Mouse (Mus musculus) layer of hippocampus, adult 18-20 months (tissue): ENCODE results near the gene Mpzl3. TPM values are rescaled to one million over a fixed set of nuclear protein-coding genes. Genes with fewer than 3 reads are reported as not detected.

Experiments
- DNase-seq, 2 experiments: peaks; one replicate each; pipeline ENCODE4 v3.0.0; 2022; ENCODE audit warnings: low spot score in 2 of 2
- total RNA-seq, 2 experiments: library from RNA; stranded (reverse); gene quantifications; 2 replicates each; pipeline ENCODE4 v1.2.3; 2021

The Mpzl3 gene
- total RNA-seq, 2 experiments from 2014 or later: 4.2 to 5.7 TPM

DNA sequence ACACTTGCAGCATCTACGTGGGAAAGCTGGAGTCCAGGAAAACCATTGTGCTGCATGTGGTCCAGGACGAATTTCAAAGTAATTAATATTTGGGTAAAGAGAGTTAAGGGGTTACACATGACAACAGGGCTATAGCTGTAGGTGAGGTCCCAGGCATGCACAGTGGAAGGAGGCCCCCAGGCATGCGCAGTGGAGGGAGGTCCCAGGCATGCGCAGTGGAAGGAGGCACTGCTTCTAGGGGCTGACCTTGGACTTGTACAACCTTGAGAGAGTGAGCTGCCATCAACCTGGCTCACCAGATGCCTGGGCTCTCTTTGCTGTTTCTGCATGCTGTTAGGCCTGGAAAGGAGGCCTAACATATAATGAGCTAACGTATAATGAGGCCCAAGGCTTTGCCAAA, 42.9 kb downstream of the Mpzl3 start:
- no peak for DNase-seq

GRCm38 (mm10) chr9:45098426-45098825, 43.4 kb downstream of the Mpzl3 start:
- no peak for DNase-seq

DNA sequence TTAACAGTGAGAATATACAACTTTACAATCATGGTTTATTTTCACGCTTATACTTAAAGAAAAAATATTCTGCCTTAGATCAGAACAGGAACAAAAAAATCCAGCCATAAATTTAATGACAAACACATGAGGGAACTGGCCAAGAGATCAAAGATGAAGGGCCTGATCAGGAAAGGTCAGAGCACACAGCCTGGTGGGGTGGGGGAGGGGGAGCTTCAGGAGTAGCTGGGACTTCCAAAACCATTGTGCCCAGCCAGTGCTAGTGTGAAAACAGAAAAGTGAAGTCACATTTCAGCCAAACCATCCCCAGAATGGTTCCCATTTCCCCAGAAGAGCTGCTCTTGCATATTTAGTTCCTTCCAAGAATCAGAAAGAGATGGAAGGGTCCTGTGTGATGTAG, 47.5 kb downstream of the Mpzl3 start:
- no peak for DNase-seq

GRCm38 (mm10) chr9:45103211-45103979, 48.4 kb downstream of the Mpzl3 start:
- DNase-seq: no peak

DNA sequence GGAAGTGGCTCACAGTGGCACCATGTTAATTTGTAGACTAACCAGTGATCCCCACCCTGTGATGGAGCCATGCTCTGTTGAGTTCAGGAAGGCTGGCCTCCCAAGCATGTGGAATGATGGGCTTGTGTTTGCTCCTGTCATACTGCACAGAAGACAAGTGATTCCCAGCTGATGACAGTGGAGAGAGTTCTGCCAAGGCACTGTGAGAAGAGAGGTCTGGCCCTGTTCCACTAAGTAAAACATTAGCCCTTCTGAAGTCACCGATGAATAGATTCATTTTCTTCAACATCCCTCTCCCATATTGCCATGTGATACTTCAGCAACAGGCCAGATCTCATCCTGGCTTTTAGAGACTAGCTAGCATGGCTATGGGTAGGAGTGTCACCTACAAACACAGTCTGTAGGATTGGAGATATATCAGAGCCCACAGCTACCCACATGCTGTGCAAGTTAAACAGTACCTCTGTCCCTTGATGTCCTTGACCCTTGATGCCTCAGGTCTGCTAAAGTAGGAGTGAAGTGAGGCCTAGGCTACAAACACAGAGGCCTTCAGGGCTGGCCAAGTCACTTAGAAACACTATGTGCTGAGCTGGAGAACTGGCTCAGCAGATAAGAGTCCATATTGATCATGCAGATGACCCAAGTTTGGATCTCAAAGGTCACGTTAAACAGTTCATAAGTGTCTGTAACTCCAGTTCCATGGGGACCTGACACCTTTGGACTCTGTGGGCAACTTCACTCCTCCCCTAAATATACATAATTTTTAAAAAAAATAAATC, 50.8 kb downstream of the Mpzl3 start:
- no peak for DNase-seq

DNA sequence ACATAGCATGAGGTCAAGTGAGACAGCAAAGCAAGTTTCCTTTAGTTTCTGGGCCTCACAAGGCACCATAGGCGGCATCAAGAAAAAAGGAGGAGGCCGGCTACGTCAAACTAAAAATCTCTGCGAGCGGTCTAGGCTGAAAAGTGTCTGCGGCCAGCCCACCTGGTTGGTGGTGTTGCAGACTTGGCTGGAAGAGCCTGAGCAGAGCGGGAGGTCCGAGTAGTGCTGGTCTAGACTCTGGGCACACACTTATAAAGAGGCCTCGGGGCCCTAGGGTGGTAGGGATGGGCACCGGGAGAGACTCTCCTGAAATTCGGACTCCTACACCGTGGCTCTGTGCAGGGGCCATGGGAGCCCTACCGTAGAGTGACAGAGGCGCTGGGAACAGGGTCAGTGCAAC, 60.7 kb downstream of the Mpzl3 start:
- DNase-seq: peak; percentile 62 to 81

DNA sequence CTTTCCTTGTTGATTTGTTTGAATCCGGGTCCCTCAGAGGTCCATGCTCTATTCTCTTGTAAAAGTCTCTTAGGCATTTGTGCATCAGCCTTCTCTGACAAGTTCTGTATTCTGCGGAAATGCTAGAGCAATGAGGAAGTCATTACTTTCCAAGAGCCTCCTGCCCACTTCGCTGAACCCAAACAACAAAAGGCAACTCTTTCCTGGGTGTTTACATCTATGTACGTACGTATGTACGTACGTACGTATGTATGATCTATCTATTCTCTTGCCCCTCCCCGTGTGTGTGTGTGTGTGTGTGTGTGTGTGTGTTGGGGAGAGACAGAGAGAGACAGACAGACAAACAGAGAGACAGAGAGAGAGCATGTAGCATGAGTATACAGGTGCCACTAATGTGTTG, 61.8 kb downstream of the Mpzl3 start:
- DNase-seq: no peak

- peak in 1 of 2 experiments; percentile 42 for DNase-seq
Measured at GRCm38 (mm10) chr9:45117741-45118431, 62.9 kb downstream of the Mpzl3 start, which contains the start of gene Scn2b. Gene Scn2b (plus strand): TSS chr9:45117782.

- no peak for DNase-seq
Measured at GRCm38 (mm10) chr9:45118552-45118951, 63.6 kb downstream of the Mpzl3 start.

DNA sequence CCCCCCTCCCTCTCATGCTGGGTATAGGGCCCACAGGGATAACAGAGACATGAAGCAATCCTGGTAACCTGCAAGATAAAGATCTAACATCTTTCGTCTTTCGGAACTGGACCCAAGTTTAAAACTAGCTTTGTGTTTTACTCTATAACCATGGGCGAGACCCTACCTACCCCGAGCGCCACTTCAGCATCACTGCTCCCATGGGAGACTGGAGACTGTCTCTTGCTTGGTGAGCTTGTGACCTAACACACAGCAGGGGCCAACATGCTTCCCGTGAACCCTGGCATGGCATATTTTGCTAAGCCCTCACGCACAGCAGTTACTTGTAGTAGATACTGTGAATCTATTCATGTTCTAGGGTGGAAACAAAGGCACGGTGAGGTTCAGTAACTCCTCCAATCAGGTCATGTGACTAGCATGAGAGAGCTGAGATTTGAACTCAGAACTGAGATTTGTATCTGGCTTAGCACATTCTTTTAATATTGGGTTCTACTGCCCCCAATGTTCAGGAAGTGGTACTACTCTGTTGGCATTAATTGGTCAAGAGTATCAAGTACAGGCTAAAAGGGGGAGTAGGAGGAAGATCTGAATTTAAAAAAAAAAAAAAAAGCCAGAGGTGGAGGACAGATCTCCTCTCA, 64.4 kb downstream of the Mpzl3 start:
- DNase-seq: no peak

GRCm38 (mm10) chr9:45119954-45120530, 65.1 kb downstream of the Mpzl3 start:
- no peak for DNase-seq

DNA sequence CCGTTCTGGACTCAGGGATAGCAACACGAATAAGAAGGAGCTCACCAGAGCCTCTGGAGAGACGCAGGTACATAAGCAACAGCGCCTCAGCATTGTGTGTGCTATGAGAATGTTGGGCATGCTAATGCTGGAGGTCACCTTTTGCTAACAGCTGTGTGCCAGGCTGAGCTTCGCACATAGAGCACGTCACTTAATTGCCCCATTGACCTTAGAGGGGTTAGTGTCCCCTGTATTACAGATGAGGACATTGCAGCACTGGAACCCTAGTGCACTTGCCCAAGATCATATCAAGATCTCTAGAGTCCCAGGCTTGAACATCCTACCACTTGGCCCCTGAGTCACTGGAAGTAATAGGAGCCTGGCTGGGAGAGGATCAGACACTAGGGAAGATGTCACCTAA, 65.6 kb downstream of the Mpzl3 start:
- DNase-seq: no peak

DNA sequence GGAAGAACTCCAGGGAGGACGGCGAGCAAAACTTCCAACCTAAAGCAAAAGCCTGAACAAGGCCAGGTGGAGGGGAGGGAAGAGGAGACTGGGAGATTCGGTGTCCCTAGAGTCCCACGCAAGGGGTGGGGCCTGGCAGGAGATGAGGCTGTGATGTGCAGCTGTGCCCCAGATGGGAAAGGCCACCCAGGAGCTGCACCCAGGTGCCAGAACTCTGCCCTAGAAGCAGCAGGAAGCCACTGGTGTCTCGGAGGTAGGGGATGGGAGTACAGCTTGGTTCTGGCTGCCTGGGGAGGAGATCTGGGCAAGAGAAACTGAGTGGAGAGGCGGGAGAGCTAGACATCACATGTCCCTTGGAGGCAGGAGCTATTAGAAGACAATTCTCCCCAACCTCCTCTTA, 66.0 kb downstream of the Mpzl3 start:
- no peak for DNase-seq

GRCm38 (mm10) chr9:45121769-45122168, 66.8 kb downstream of the Mpzl3 start:
- DNase-seq: peak; percentile 70 to 88

- peak; percentile 74 to 88 for DNase-seq
Measured at GRCm38 (mm10) chr9:45122209-45122761, 67.3 kb downstream of the Mpzl3 start.

DNA sequence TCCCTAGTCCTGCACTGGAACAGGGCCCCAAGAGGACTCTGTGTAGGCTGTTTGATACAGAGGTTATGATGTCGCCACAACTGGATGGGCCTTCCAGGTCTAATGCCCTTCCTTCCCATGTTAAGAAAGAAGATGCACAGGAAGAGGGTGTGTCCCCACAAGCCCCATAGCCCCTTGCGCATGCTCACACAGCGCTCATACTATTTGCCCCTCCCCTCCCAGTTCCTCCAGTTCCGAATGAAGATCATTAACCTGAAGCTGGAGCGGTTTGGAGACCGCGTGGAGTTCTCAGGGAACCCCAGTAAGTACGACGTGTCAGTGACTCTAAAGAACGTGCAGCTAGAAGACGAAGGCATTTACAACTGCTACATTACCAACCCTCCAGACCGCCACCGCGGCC, 70.2 kb downstream of the Mpzl3 start:
- DNase-seq: no peak

- no peak for DNase-seq
Measured at GRCm38 (mm10) chr9:45126941-45127340, 72.0 kb downstream of the Mpzl3 start.
